Mouse (Mus musculus) kidney, adult 2 months (tissue): ENCODE measurements around the gene Foxp1. TPM values are rescaled to one million over a fixed set of nuclear protein-coding genes. Genes with fewer than 3 reads are reported as not detected.

Experiments used
- DNase-seq: peaks from one replicate; pipeline ENCODE4 v3.0.0; 2021
- H3K27ac ChIP-seq: fragments of 200-500 bp; 2 replicates; pipeline ENCODE4 v1.5.1; 2012; ENCODE audit warnings: low read depth, low read length, control low read depth, inconsistent platforms; ENCODE audit not compliant: insufficient read depth
- H3K27me3 ChIP-seq: fragments of 200-500 bp; replicated peaks from 2 replicates; pipeline ENCODE4 v1.6.1; 2012; ENCODE audit warnings: mild to moderate bottlenecking, moderate library complexity, low read length, inconsistent platforms; ENCODE audit not compliant: control insufficient read depth, insufficient read depth
- H3K36me3 ChIP-seq: fragments of 200-500 bp; 2 replicates; pipeline ENCODE4 v1.6.1; 2012; ENCODE audit warnings: mild to moderate bottlenecking, moderate library complexity, low read length, inconsistent platforms; ENCODE audit not compliant: control insufficient read depth, insufficient read depth
- H3K4me1 ChIP-seq: fragments of 200-500 bp; 2 replicates; pipeline ENCODE4 v1.6.1; 2011; ENCODE audit warnings: low read length; ENCODE audit not compliant: control insufficient read depth, insufficient read depth
- H3K4me3 ChIP-seq: fragments of 200-500 bp; 2 replicates; pipeline ENCODE4 v1.5.1; 2011; ENCODE audit warnings: mild to moderate bottlenecking, low read depth, low read length, control low read depth; ENCODE audit not compliant: insufficient read depth
- CTCF ChIP-seq: fragments of 200-500 bp; conservative IDR thresholded peaks from 2 replicates; pipeline ENCODE4 v1.5.1; 2011; ENCODE audit warnings: low read depth, mild to moderate bottlenecking, control low read depth, low read length, moderate library complexity, mixed read lengths; ENCODE audit not compliant: insufficient read depth, insufficient read length
- POLR2A ChIP-seq: fragments of 200-500 bp; IDR thresholded peaks from one replicate; pipeline ENCODE4 v1.6.1; 2011; ENCODE audit warnings: low read depth, low read length, control low read depth
- WGBS: fragments of 180-500 bp; shearing (Covaris S2); methylation state at CpG from one replicate; pipeline ENCODE4 v1.1.7; 2018; 5-methylcytosine and 5-hydroxymethylcytosine counted together
- polyA plus RNA-seq: library from polyadenylated mRNA; depleted of rRNA; stranded (reverse); fragments of >200 nt; gene quantifications from 2 replicates; pipeline ENCODE4 v1.2.3, GENCODE M21; 2012

The Foxp1 gene
- polyA plus RNA-seq, 1 experiment, result 32.8 TPM

DNA sequence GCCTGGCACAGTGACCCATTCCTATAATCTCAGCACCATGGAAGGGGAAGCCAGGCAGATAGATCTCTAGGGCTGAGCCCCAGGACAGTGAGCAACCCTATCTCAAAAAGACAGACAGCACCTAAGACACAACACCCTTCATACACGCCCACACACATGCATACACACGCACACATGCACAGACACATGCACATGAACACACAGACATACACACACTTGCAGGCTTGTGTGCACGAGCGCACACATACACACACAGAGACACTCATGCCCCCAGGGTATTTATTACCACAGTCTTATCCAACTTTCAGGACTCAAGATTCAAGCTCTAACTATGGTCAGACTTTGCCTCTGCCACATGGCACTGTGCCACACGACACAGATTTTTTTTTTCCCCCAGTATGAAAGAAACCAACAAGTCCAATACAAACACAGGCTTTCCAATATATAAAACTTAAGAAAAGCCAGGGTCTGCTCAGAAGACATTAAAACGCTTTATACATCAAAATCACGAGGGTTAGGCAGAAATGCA, 38.3 kb downstream of the Foxp1 start:
- Histone ChIP-seq H3K4me1 (peaks cover 8% of the 10 kb centered on the region; the same call in 1 of the 2 replicates), H3K36me3 (no peaks in the 10 kb centered on the region), H3K27ac (no peak overlapping the region), H3K4me3 (no peak overlapping the region), H3K27me3 (no peaks in the 10 kb centered on the region)
- 72% methylated on average over 7 of the region's 7 CpGs for WGBS
- TF ChIP-seq POLR2A, result no peak
- TF ChIP-seq CTCF, result no peak
- DNase-seq, result peak; percentile 33

DNA sequence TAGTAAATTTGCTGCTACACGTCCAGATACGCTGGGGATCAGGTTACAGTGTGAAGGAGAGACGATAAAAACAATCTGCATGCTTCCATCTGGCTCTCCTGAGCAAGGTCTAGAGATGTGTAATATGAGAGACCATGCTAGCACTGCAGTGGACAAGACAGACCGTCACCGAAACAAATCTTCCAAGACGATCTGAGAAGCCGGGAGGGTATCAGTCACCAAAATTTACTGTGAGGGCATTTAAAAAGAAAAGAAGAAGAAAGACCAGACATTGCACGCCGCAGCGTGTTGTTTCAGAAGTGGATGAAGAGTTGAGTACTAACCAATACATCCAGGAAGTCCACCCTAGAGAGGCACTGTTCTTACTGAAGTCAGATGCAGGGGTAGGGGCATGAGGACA, 39.0 kb downstream of the Foxp1 start:
- no peak for DNase-seq
- H3K4me1 ChIP-seq, result peaks cover 6% of the 10 kb centered on the region; the same call in 1 of the 2 replicates
- no peak overlapping the region for H3K27ac ChIP-seq
- H3K4me3 ChIP-seq, result no peak overlapping the region
- TF ChIP-seq POLR2A (no peak), CTCF (no peak)
- WGBS, result 85% methylated on average over 10 of the region's 10 CpGs
- no peaks in the 10 kb centered on the region for H3K36me3 ChIP-seq
- no peaks in the 10 kb centered on the region for H3K27me3 ChIP-seq

DNA sequence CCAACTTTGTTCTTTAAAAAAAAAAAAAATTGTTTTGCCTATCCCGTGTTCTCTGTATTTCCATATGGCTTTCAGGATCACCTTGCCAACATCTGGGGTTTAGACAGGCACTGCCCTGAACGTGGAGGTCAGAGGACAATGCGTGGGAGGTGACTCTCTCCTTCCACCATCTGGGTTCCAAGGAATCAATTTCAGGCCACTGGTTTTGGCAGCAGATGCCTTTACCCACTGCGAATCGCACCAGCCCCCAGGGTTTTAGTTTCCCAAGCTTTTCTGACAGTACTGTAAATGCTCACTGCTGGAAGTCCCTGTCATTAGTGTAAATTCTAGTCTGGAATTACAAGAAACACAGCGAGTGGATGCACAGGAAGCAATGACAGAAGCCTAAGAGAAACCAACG, 41.0 kb downstream of the Foxp1 start:
- no peak overlapping the region for H3K27ac ChIP-seq
- H3K36me3 ChIP-seq, result no peaks in the 10 kb centered on the region
- TF ChIP-seq POLR2A (no peak), CTCF (no peak)
- no peak overlapping the region for H3K4me3 ChIP-seq
- 71% methylated on average over 7 of the region's 7 CpGs for WGBS
- no peaks in the 10 kb centered on the region for H3K27me3 ChIP-seq
- H3K4me1 ChIP-seq, result peaks cover 6% of the 10 kb centered on the region; the same call in 1 of the 2 replicates
- DNase-seq, result no peak

DNA sequence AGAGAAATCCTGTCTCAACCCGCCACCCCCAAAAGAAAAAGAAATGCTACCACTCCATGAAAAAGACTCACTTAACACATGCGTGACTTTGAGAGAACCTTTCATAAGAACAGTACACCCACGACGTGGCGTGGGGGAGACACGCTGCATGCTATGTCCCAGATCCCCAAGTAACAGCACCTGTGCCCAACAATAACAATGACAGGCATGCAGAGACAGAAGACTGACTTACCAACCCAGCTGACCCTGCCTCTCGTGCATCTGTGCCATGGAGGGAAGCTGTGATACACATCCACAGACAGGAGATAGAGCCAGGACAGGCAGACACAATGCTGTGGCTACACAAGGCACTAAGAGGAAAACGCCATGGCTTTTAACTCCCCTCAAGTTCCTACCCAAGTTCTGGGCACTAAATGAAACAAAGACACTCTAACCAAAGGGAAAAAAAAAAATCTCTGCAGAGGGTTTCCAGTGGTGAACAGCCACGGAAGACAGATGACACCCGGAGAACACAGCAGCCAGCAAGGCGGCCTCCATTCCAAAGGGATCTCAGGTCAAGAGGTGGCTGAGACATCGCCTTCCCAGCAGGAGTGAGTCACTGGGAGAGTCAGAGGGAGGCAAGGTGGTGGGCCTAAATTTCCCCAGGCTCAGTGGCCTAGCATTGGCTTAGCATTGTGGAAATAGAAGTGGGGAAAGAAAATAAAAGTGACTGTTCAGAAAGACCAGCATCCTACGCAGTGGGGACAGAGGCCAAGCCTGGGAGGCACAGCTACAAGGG, 43.5 kb downstream of the Foxp1 start:
- H3K4me1 ChIP-seq, result no peaks in the 10 kb centered on the region
- no peak for DNase-seq
- 85% methylated on average over 13 of the region's 13 CpGs for WGBS
- no peaks in the 10 kb centered on the region for H3K36me3 ChIP-seq
- no peaks in the 10 kb centered on the region for H3K27me3 ChIP-seq
- no peak overlapping the region for H3K4me3 ChIP-seq
- H3K27ac ChIP-seq, result no peak overlapping the region
- TF ChIP-seq CTCF (no peak), POLR2A (no peak)

DNA sequence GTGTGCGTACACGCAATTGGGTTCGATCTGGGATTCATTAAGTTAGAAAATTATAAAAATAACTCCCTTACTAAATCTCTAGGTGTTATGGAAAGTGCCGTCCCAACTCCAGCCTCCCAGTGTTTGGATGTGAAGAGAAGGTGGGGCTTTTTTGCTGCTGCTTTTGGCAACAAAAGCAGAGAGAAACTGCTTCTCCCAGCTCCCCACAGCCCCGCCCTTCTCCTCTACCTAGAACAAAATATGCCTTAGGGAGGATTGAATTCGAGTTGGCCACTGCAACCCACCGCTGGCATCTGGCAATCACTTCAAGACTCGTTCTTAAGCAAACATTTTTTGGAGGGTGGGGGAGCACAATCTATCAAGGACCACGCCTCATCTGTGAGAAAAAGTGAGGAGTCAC, 47.5 kb downstream of the Foxp1 start:
- Histone ChIP-seq H3K36me3 (no peaks in the 10 kb centered on the region), H3K4me1 (no peaks in the 10 kb centered on the region), H3K27me3 (no peaks in the 10 kb centered on the region), H3K27ac (no peak overlapping the region), H3K4me3 (no peak overlapping the region)
- peak; percentile 39 for DNase-seq
- 69% methylated on average over 9 of the region's 9 CpGs for WGBS
- TF ChIP-seq POLR2A (no peak), CTCF (no peak)

DNA sequence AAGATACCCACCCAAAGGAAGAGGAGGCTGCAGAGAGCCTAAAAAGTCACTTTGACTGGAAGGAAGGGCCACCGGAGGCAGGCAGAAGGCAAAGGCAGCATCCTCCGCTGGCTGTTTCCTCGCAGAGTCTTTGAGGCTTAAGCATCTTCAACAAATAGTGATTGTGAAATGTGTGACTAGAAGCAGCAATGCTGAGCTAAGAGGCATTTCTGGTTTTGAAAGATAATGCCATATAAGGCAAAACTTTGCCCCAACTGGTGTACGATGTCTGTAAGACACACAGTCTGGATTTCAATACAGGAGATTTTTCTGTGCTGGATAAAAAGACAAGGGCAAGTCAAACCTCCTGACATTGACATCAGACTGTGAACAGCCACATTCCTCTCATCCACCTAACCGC, 51.6 kb downstream of the Foxp1 start:
- TF ChIP-seq POLR2A, result no peak
- TF ChIP-seq CTCF, result no peak
- H3K36me3 ChIP-seq, result no peaks in the 10 kb centered on the region
- no peak overlapping the region for H3K4me3 ChIP-seq
- peaks cover 7% of the 10 kb centered on the region for H3K4me1 ChIP-seq
- H3K27ac ChIP-seq, result no peak overlapping the region
- DNase-seq, result no peak
- no peaks in the 10 kb centered on the region for H3K27me3 ChIP-seq
- 83% methylated on average over 5 of the region's 5 CpGs for WGBS

DNA sequence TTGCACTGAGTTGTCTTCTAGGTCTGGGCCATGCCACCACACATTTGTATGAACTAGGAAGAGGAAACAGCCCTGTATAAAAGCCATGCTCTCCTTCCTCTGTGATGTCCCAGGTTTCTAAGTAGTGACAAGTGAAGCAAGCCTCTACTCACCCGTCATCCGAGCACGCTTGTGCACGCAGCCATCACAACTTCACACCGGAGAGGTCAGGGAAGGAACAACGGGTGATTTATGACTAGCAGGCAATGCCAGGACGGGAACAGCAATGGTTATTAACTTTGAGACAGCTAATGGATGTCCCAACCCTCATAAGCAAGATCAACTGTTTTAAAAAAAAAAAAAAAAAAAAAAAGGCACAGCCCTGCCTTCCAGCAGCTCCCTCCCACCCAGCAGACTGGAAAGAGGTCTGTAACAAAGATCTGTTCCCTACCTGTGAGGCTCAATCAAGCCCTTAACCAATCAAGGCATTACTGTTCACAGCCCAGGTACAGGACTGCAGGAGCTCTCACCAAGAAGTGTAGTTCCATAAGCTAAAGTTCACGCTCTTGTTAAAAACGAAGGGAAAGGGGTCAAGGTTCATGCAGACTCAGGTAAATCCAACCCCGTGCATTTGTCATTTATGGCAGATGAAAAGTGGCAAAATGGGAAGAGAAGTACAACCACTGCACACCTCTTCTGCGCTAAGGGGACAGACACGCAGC, 53.2 kb downstream of the Foxp1 start:
- H3K27ac ChIP-seq, result no peak overlapping the region
- TF ChIP-seq POLR2A, result no peak
- no peak for TF ChIP-seq CTCF
- H3K4me1 ChIP-seq, result peaks cover 7% of the 10 kb centered on the region
- no peak overlapping the region for H3K4me3 ChIP-seq
- no peak for DNase-seq
- WGBS, result 56% methylated on average over 12 of the region's 12 CpGs
- H3K27me3 ChIP-seq, result no peaks in the 10 kb centered on the region
- no peaks in the 10 kb centered on the region for H3K36me3 ChIP-seq
